18 mouse cellular contexts compared by ENCODE assay signal in genomic region chr9:61487146-61487545, GRCm38 (mm10).
DNase-seq lines count a peak whose midpoint lies in the region; ATAC-seq and TF ChIP-seq lines count a peak whose summit lies in the region.
"Had no signal": no experiment of that assay in that cellular context is flagged by ENCODE, and none has a peak within 500 bp of the region (broad histone marks: within the 10 kb centered on the region; RNA-seq: fewer than 3 reads in every experiment).

No protein-coding gene starts in this region.

- DNase-seq in adrenal gland, postnatal 10 days = peak; percentile 22
- DNase-seq in adrenal gland, postnatal 25 days = no peak
- DNase-seq in heart, postnatal 4 days = peak; percentile 39
- no peak for DNase-seq in heart, adult 9 months (ENCODE audit: low spot score in 2 of 2)
- DNase-seq in lung, embryonic 14.5 days = peak; percentile 41
- DNase-seq in lung, postnatal 0 days (ENCODE audit: low spot score) = no peak
- DNase-seq in testis, postnatal 10 days (ENCODE audit: low spot score) = peak; percentile 50
- DNase-seq in testis, postnatal 14 days (ENCODE audit: low spot score) = no peak
- DNase-seq: gastrocnemius, postnatal 25 days; heart, postnatal 14 days; kidney, adult 9 months; thymus, adult 18-20 months had no signal

- no peak overlapping the region for H3K4me2 ChIP-seq in lung, embryonic 14.5 days
- H3K4me2 ChIP-seq in lung, postnatal 0 days (replicated peaks; ENCODE audit: low read depth, low read length) = no peak overlapping the region
- H3K4me2 ChIP-seq: embryonic facial prominence, embryonic 12.5 days; liver, embryonic 11.5 days; lung, embryonic 15.5 days had no signal

- no peak for TF ChIP-seq EP300 in lung, postnatal 0 days (IDR thresholded peaks at IDR 0.05)

- H3K4me1 ChIP-seq in lung, embryonic 14.5 days (ENCODE audit: insufficient read depth) = no peaks in the 10 kb centered on the region
- H3K4me1 ChIP-seq in lung, postnatal 0 days (ENCODE audit: insufficient read depth, low read depth, low read length) = no peaks in the 10 kb centered on the region
- H3K4me1 ChIP-seq: embryonic facial prominence, embryonic 12.5 days; lung, embryonic 15.5 days had no signal

- 52% methylated on average over 7 of the region's 7 CpGs for WGBS in lung, embryonic 14.5 days
- 51% methylated on average over 7 of the region's 7 CpGs for WGBS in lung, postnatal 0 days

- H3K36me3 ChIP-seq in lung, embryonic 14.5 days (ENCODE audit: insufficient read depth) = no peaks in the 10 kb centered on the region
- H3K36me3 ChIP-seq in lung, postnatal 0 days (ENCODE audit: insufficient read depth, low read length) = no peaks in the 10 kb centered on the region
- H3K36me3 ChIP-seq: embryonic facial prominence, embryonic 12.5 days; heart, embryonic 10.5 days; lung, embryonic 15.5 days had no signal

- no peak overlapping the region for H3K27ac ChIP-seq in lung, embryonic 14.5 days (ENCODE audit: low read depth)
- no peak overlapping the region for H3K27ac ChIP-seq in lung, postnatal 0 days (ENCODE audit: low read length)
- H3K27ac ChIP-seq: embryonic facial prominence, embryonic 12.5 days; heart, embryonic 10.5 days; layer of hippocampus, adult 2 months; lung, embryonic 15.5 days had no signal

- H3K9ac ChIP-seq in lung, embryonic 14.5 days = no peak overlapping the region
- H3K9ac ChIP-seq in lung, postnatal 0 days (replicated peaks; ENCODE audit: low read depth) = no peak overlapping the region
- H3K9ac ChIP-seq: embryonic facial prominence, embryonic 12.5 days; lung, embryonic 15.5 days had no signal

- ATAC-seq in lung, embryonic 14.5 days (ENCODE audit: insufficient read depth) = no peak
- no peak for ATAC-seq in lung, postnatal 0 days

- H3K27me3 ChIP-seq in lung, embryonic 14.5 days (ENCODE audit: insufficient read depth, low read length) = no peaks in the 10 kb centered on the region
- no peaks in the 10 kb centered on the region for H3K27me3 ChIP-seq in lung, postnatal 0 days (replicated peaks; ENCODE audit: insufficient read depth, low read length)

- no peak for TF ChIP-seq CTCF in lung, embryonic 14.5 days (IDR thresholded peaks at IDR 0.05; ENCODE audit: low read depth)
- TF ChIP-seq CTCF in lung, postnatal 0 days (IDR thresholded peaks at IDR 0.05) = no peak

- no peaks in the 10 kb centered on the region for H3K9me3 ChIP-seq in lung, embryonic 14.5 days (ENCODE audit: low read depth, low read length)
- no peaks in the 10 kb centered on the region for H3K9me3 ChIP-seq in lung, postnatal 0 days (ENCODE audit: low read length)
- H3K9me3 ChIP-seq: embryonic facial prominence, embryonic 12.5 days; heart, embryonic 10.5 days; lung, embryonic 15.5 days had no signal

- no peak overlapping the region for H3K4me3 ChIP-seq in lung, embryonic 14.5 days (ENCODE audit: low read depth, low read length)
- H3K4me3 ChIP-seq in lung, postnatal 0 days (ENCODE audit: low read depth, low read length) = no peak overlapping the region
- H3K4me3 ChIP-seq: embryonic facial prominence, embryonic 12.5 days; heart, embryonic 10.5 days; layer of hippocampus, adult 2 months; lung, embryonic 15.5 days; myocyte had no signal

Comparison
In these comparisons a context has a peak if more than half of its experiments do, and no peak if none do; other contexts are left out.
1. DNase-seq: peak in adrenal gland, postnatal 10 days (single experiment), heart, postnatal 4 days (single experiment), lung, embryonic 14.5 days (single experiment) and testis, postnatal 10 days (single experiment); none in adrenal gland, postnatal 25 days (single experiment), heart, adult 9 months (0 of 2), lung, postnatal 0 days (single experiment) and testis, postnatal 14 days (single experiment).